Mouse (Mus musculus): Measurements from ENCODE around the gene Plod3. TPM values are rescaled to one million over a fixed set of nuclear protein-coding genes. Genes with fewer than 3 reads are reported as not detected.

The Plod3 gene
- polyA plus RNA-seq, 1 experiment from 2014 or later: 44.4 TPM

DNA sequence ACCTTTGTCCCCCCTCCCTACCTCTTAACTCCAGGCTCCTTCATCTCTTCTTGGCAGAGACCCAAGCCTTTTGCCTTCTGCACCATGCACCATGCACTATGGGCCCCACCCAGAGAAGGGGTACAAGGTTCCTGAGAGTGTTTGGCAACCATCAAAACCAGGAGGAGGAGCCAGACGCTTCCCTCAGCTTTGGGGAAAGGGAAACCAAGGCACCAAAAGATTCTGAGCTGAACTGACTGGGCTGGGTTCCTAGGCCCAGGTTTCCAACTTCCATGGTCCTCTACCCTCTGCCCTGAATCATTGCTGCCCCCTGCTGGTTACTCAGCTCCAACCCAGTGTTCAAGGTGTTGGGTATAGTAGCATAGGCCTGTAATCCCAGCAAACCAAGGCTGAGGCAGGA, 16.1 kb upstream of the Plod3 start:
- H3K4me1 ChIP-seq (ENCODE audit: control insufficient read depth, insufficient read depth, low read length): peaks cover 27% of the 10 kb centered on the region
- ATAC-seq: peak; percentile 78
- H3K4me2 ChIP-seq (ENCODE audit: low read depth, low read length): no peak overlapping the region
- no peaks in the 10 kb centered on the region for H3K36me3 ChIP-seq (ENCODE audit: control insufficient read depth, insufficient read depth, low read length)
- H3K27me3 ChIP-seq (replicated peaks; ENCODE audit: control insufficient read depth, insufficient read depth, low read length): no peaks in the 10 kb centered on the region
- 35% methylated on average over 1 of the region's 1 CpGs for WGBS
- H3K4me3 ChIP-seq (ENCODE audit: low read length): no peak overlapping the region
- no peaks in the 10 kb centered on the region for H3K9me3 ChIP-seq (ENCODE audit: control insufficient read depth, low read length)
- no peak overlapping the region for H3K9ac ChIP-seq (ENCODE audit: low read depth, low read length)
- H3K27ac ChIP-seq (ENCODE audit: low read length): peak overlapping the region; percentile 54

DNA sequence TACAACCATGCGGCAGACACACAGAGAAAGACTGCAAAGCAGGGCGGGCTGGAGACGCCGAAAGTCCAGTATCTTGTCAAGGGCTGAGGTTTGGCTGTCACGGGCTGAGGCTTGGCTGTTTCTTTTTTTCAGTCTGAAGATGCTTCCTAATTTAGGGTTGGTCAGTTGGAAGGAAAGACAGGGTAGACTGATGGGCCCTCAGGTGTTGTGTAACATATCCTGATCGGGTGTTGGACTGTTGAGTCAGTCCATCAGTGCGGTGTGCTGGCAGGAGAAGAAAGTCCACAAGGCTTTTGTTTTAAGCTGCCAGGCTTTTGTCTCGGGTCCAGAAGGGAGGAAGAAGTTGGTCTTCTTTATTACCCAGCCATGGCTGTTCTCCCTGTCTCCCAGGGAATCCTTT, 13.1 kb upstream of the Plod3 start:
- 68% methylated on average over 8 of the region's 8 CpGs for WGBS
- no peak overlapping the region for H3K27ac ChIP-seq (ENCODE audit: low read length)
- no peaks in the 10 kb centered on the region for H3K36me3 ChIP-seq (ENCODE audit: control insufficient read depth, insufficient read depth, low read length)
- H3K4me3 ChIP-seq (ENCODE audit: low read length): no peak overlapping the region
- ATAC-seq: no peak
- H3K4me1 ChIP-seq (ENCODE audit: control insufficient read depth, insufficient read depth, low read length): 0 out of 2 replicates have a peak, but pooled peaks cover 3% of the 10 kb centered on the region
- no peaks in the 10 kb centered on the region for H3K9me3 ChIP-seq (ENCODE audit: control insufficient read depth, low read length)
- no peak overlapping the region for H3K4me2 ChIP-seq (ENCODE audit: low read depth, low read length)
- no peak overlapping the region for H3K9ac ChIP-seq (ENCODE audit: low read depth, low read length)
- no peaks in the 10 kb centered on the region for H3K27me3 ChIP-seq (replicated peaks; ENCODE audit: control insufficient read depth, insufficient read depth, low read length)

DNA sequence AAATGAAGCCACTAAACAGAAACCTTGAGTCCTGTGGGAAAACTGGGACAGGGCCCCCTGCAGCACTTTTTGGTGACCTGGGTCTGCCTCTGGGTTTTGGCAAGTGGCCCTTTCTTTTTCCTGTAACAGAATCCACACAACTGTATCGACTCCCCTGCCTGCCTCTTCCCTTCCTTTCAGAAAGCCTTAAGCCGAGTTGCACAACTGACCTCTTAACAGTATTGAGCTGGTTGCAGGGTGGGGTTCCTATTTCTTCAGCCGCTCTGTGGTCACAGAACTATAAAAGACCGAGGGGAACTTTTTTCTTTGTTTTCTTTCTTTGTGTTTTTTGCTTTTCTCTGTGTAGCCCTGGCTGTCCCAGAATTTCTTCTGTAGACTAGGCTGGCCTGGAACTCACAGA, 9.1 kb upstream of the Plod3 start:
- Histone ChIP-seq H3K27me3 (replicated peaks; ENCODE audit: control insufficient read depth, insufficient read depth, low read length) (no peaks in the 10 kb centered on the region), H3K36me3 (ENCODE audit: control insufficient read depth, insufficient read depth, low read length) (peaks cover 4% of the 10 kb centered on the region; the same call in 1 of the 2 replicates), H3K27ac (ENCODE audit: low read length) (no peak overlapping the region), H3K9me3 (ENCODE audit: control insufficient read depth, low read length) (no peaks in the 10 kb centered on the region), H3K4me2 (ENCODE audit: low read depth, low read length) (no peak overlapping the region), H3K9ac (ENCODE audit: low read depth, low read length) (no peak overlapping the region), H3K4me3 (ENCODE audit: low read length) (no peak overlapping the region), H3K4me1 (ENCODE audit: control insufficient read depth, insufficient read depth, low read length) (no peaks in the 10 kb centered on the region)
- no peak for ATAC-seq
- 76% methylated on average over 4 of the region's 4 CpGs for WGBS

DNA sequence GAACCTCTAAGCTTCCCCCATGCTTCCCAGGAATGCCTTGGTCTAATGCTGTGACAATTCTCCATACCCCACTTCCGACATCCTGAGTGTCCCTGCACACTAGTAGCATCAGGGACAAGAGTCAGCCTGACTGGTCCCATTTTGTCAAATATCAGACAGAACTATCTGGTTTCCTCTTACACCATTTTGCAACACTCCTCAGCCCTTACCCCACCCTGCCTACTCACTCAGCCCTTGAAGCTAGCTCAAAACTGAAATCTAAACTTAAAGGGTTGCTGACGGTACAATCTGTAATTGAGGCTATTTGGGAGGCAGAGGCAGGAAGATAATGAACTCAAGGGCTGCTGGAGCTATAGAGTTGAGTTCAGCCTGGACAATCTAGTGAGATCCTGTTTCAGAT, 7.1 kb upstream of the Plod3 start:
- no peak overlapping the region for H3K27ac ChIP-seq (ENCODE audit: low read length)
- peaks cover 4% of the 10 kb centered on the region for H3K36me3 ChIP-seq (ENCODE audit: control insufficient read depth, insufficient read depth, low read length)
- no peak overlapping the region for H3K4me2 ChIP-seq (ENCODE audit: low read depth, low read length)
- no peak overlapping the region for H3K4me3 ChIP-seq (ENCODE audit: low read length)
- 88% methylated on average over 2 of the region's 2 CpGs for WGBS
- ATAC-seq: no peak
- H3K4me1 ChIP-seq (ENCODE audit: control insufficient read depth, insufficient read depth, low read length): no peaks in the 10 kb centered on the region
- no peaks in the 10 kb centered on the region for H3K9me3 ChIP-seq (ENCODE audit: control insufficient read depth, low read length)
- H3K9ac ChIP-seq (ENCODE audit: low read depth, low read length): no peak overlapping the region
- H3K27me3 ChIP-seq (replicated peaks; ENCODE audit: control insufficient read depth, insufficient read depth, low read length): no peaks in the 10 kb centered on the region

DNA sequence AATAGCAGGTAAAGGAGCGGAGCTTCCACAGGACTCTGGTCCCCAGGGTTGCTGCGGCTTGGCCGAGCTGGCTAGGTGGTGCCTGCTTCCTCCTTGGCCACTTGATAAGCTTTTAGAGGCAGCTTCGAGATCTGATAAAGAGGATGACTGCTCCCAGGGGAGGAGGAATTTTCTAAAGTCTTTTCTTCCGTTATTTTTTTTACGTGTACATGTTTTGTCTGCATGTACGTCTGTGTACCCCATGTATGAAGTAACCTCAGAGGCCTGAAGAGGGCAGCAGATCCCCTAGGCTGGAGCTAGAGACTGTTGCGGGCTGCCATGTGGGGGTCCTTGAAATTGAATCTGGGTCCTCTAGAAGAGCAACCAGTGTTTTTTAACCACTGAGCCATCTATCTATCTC, 5.8 kb upstream of the Plod3 start:
- Histone ChIP-seq H3K27me3 (replicated peaks; ENCODE audit: control insufficient read depth, insufficient read depth, low read length) (no peaks in the 10 kb centered on the region), H3K27ac (ENCODE audit: low read length) (no peak overlapping the region), H3K4me2 (ENCODE audit: low read depth, low read length) (no peak overlapping the region), H3K9ac (ENCODE audit: low read depth, low read length) (no peak overlapping the region), H3K36me3 (ENCODE audit: control insufficient read depth, insufficient read depth, low read length) (peaks cover 4% of the 10 kb centered on the region), H3K4me3 (ENCODE audit: low read length) (no peak overlapping the region), H3K9me3 (ENCODE audit: control insufficient read depth, low read length) (no peaks in the 10 kb centered on the region), H3K4me1 (ENCODE audit: control insufficient read depth, insufficient read depth, low read length) (peaks cover 2% of the 10 kb centered on the region)
- ATAC-seq: no peak
- WGBS: 89% methylated on average over 8 of the region's 8 CpGs

DNA sequence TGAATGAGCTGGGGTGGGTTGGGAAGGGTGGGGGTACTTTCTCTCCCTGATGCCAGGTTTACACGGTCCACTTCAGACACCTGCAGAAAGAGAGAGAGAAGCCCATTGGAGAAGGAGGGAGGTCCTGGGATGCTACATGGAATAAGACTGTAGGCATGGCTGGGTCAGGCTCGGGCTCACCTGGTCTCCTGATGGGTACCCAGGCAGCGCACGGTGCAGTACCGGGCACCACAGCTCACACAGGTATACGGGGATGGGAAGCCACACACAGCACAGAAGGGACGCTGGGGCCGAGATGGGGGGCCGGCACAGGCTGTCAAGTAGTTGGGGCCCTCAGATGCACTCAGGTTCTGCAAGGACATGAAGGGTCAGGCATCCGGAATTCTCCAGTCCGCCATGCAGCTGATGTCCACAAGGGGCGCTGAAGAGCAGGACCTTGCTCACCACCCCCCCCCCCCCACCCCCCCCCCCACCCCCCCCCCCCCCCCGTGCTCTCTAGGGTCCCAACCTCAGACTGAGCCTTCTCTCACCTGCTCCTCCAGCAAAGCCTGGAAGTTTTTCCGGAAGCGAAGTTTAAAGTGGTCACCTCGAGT, 4.4 kb upstream of the Plod3 start:
- no peak overlapping the region for H3K9ac ChIP-seq (ENCODE audit: low read depth, low read length)
- no peak overlapping the region for H3K27ac ChIP-seq (ENCODE audit: low read length)
- no peaks in the 10 kb centered on the region for H3K9me3 ChIP-seq (ENCODE audit: control insufficient read depth, low read length)
- no peak overlapping the region for H3K4me2 ChIP-seq (ENCODE audit: low read depth, low read length)
- ATAC-seq: no peak
- no peak overlapping the region for H3K4me3 ChIP-seq (ENCODE audit: low read length)
- WGBS: 49% methylated on average over 15 of the region's 16 CpGs
- H3K27me3 ChIP-seq (replicated peaks; ENCODE audit: control insufficient read depth, insufficient read depth, low read length): no peaks in the 10 kb centered on the region
- peaks cover 4% of the 10 kb centered on the region for H3K36me3 ChIP-seq (ENCODE audit: control insufficient read depth, insufficient read depth, low read length)
- peaks cover 6% of the 10 kb centered on the region for H3K4me1 ChIP-seq (ENCODE audit: control insufficient read depth, insufficient read depth, low read length)

DNA sequence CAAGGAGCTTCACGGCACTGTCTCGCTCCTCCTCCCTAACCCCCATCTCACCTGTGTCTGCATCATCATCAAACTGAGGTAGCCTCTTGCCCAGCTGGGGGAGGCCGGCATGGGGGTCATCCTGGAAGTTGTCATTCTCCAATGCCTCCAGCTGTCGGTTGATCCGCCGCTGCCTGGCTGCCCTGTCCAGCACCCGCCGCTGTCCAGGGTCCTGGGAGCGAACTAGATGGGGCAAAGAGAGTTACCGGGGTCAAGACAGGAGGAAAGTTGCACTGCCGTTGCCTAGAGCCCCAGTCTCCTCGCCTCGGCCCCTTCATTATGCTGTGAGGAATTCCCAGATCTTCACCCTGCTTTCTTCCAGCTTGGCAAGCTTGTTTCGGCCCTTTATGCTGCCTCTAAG, 2.0 kb upstream of the Plod3 start:
- Histone ChIP-seq H3K9ac (ENCODE audit: low read depth, low read length) (no peak overlapping the region), H3K4me2 (ENCODE audit: low read depth, low read length) (no peak overlapping the region), H3K27me3 (replicated peaks; ENCODE audit: control insufficient read depth, insufficient read depth, low read length) (no peaks in the 10 kb centered on the region), H3K27ac (ENCODE audit: low read length) (no peak overlapping the region), H3K4me1 (ENCODE audit: control insufficient read depth, insufficient read depth, low read length) (peaks cover 14% of the 10 kb centered on the region), H3K9me3 (ENCODE audit: control insufficient read depth, low read length) (no peaks in the 10 kb centered on the region), H3K36me3 (ENCODE audit: control insufficient read depth, insufficient read depth, low read length) (peaks cover 4% of the 10 kb centered on the region), H3K4me3 (ENCODE audit: low read length) (no peak overlapping the region)
- ATAC-seq: no peak
- 57% methylated on average over 14 of the region's 14 CpGs for WGBS

DNA sequence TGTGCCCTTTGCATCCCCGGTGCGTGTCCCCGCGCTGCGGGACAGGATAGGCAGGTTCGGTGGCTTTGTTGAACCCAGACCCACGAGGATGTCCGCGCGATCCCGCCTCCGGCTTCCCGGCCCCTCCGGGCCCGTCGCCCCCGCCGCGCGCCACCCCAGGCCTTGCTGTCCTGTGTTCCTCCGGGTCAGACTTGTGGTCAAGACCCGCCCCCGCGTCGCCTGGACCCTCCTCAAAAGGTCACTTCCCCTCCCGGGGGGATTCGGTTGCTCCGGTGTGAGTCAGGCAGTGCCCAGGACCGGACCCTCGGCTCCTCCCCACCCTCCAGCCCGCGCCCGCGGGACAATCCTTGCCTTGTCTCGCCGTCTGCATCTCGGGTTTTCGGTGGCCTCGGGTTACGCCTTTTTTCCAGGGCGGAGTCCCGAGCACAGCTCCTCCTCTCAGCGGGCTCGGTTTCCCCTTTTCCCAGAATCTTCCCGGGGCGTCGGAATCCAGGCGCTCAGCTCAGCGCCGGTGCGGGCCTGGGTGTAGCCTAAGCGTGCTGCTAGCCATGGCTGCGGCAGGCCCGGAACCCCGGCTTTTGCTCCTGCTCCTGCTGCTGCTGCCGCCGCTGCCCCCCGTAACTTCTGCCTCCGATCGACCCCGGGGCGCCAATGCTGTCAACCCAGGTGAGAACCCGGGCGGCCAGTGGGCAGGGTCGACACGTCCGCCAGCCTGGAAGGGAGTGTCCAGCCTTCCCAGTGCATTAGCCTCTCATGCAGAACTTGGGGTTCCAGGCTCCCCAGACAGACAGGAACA, 517 bp downstream of the Plod3 start:
- Histone ChIP-seq H3K4me3 (ENCODE audit: low read length) (peak overlapping the region; percentile 94), H3K9ac (ENCODE audit: low read depth, low read length) (peak overlapping the region; percentile 97), H3K27ac (ENCODE audit: low read length) (peak overlapping the region; percentile 95), H3K9me3 (ENCODE audit: control insufficient read depth, low read length) (no peaks in the 10 kb centered on the region), H3K4me2 (ENCODE audit: low read depth, low read length) (peak overlapping the region; percentile 88), H3K27me3 (replicated peaks; ENCODE audit: control insufficient read depth, insufficient read depth, low read length) (no peaks in the 10 kb centered on the region), H3K4me1 (ENCODE audit: control insufficient read depth, insufficient read depth, low read length) (peaks cover 14% of the 10 kb centered on the region), H3K36me3 (ENCODE audit: control insufficient read depth, insufficient read depth, low read length) (peaks cover 16% of the 10 kb centered on the region)
- ATAC-seq: peak; percentile 74
- under 1% methylated on average over 67 of the region's 67 CpGs for WGBS

DNA sequence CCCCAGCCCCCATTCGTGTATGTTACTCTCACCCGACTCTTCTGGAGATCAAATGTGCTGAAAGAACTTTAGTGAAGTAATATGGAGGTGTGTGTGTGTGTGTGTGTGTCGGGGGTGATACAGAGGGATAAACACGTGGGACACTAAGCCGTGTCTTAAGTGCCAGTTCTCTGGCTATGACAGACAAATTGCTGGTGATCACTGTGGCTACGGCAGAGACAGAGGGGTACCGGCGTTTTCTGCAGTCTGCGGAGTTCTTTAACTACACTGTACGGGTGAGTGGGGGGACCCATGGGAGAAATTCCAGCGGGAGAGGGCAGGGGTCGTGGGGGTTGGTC, 1.1 kb downstream of the Plod3 start, which contains the start of gene Znhit1:
Gene Znhit1 (minus strand): TSS at position 88 of the 338 bp plus-strand sequence.
- ATAC-seq: no peak
- Histone ChIP-seq H3K9ac (ENCODE audit: low read depth, low read length) (peak within 1 kb of the TSS; percentile 97), H3K9me3 (ENCODE audit: control insufficient read depth, low read length) (no peaks in the 10 kb centered on the region), H3K36me3 (ENCODE audit: control insufficient read depth, insufficient read depth, low read length) (peaks cover 16% of the 10 kb centered on the region), H3K27ac (ENCODE audit: low read length) (peak within 1 kb of the TSS; percentile 95), H3K27me3 (replicated peaks; ENCODE audit: control insufficient read depth, insufficient read depth, low read length) (no peaks in the 10 kb centered on the region), H3K4me1 (ENCODE audit: control insufficient read depth, insufficient read depth, low read length) (peaks cover 14% of the 10 kb centered on the region), H3K4me3 (ENCODE audit: low read length) (peak within 1 kb of the TSS; percentile 94), H3K4me2 (ENCODE audit: low read depth, low read length) (peak within 1 kb of the TSS; percentile 88)
- 2% methylated on average over 12 of the region's 12 CpGs for WGBS

Data from intestine, embryonic 16.5 days (tissue).